ENCODE assay signal across 17 mouse cellular contexts in genomic region chr11:29538201-29538600, GRCm38 (mm10). TPM values are rescaled to one million over a fixed set of nuclear protein-coding genes. Genes with fewer than 3 reads are reported as not detected.
"Had no signal": no experiment of that assay in that cellular context is flagged by ENCODE, and none has a peak within 500 bp of the region (broad histone marks: within the 10 kb centered on the region; RNA-seq: fewer than 3 reads in every experiment).

No protein-coding gene starts in this region.

- H3K4me1 ChIP-seq: neural tube, embryonic 12.5 days; neural tube, embryonic 13.5 days; neural tube, embryonic 15.5 days; stomach, embryonic 15.5 days had no signal

- H3K27ac ChIP-seq: neural tube, embryonic 12.5 days; neural tube, embryonic 13.5 days; neural tube, embryonic 15.5 days; stomach, embryonic 15.5 days; stomach, postnatal 0 days had no signal

- DNase-seq: retina, postnatal 1 day; right cerebral cortex, postnatal 14 days; right cerebral cortex, postnatal 25 days; right cerebral cortex, postnatal 4 days; spleen, adult 18-20 months; thymus, adult 18-20 months; thymus, postnatal 14 days; thymus, postnatal 25 days; thymus, postnatal 36 days; thymus, postnatal 4 days had no signal

- H3K9ac ChIP-seq: neural tube, embryonic 12.5 days; neural tube, embryonic 13.5 days; neural tube, embryonic 15.5 days; stomach, embryonic 15.5 days had no signal

- H3K27me3 ChIP-seq: neural tube, embryonic 12.5 days; neural tube, embryonic 13.5 days; neural tube, embryonic 15.5 days; stomach, embryonic 15.5 days had no signal

- H3K9me3 ChIP-seq: neural tube, embryonic 12.5 days; neural tube, embryonic 13.5 days; neural tube, embryonic 15.5 days; stomach, embryonic 15.5 days had no signal

- H3K4me3 ChIP-seq: neural tube, embryonic 12.5 days; neural tube, embryonic 13.5 days; neural tube, embryonic 15.5 days; stomach, embryonic 15.5 days had no signal

RNA-seq across cellular contexts. Expression of gene Clhc1, which starts 9.5 kb away (rescaled TPM):
- polyA plus RNA-seq: small intestine, adult 2 months; spleen, adult 2 months; stomach, postnatal 0 days had no signal
